Mouse (Mus musculus) ES-E14 (cell line): ENCODE results near the gene Tram2.

Experiments
- CHD2 ChIP-seq: IDR thresholded peaks from 2 replicates; pipeline ENCODE4 v1.6.1; 2014; ENCODE audit warnings: mild to moderate bottlenecking, low read depth, low read length, inconsistent platforms
- HCFC1 ChIP-seq: IDR thresholded peaks from 2 replicates; pipeline ENCODE4 v1.6.1; 2012; ENCODE audit warnings: low read length, inconsistent platforms, borderline replicate concordance; ENCODE audit not compliant: insufficient read depth
- ZNF384 ChIP-seq: IDR thresholded peaks from 2 replicates; pipeline ENCODE4 v1.6.1; 2012; ENCODE audit warnings: low read depth, low read length, inconsistent platforms

DNA sequence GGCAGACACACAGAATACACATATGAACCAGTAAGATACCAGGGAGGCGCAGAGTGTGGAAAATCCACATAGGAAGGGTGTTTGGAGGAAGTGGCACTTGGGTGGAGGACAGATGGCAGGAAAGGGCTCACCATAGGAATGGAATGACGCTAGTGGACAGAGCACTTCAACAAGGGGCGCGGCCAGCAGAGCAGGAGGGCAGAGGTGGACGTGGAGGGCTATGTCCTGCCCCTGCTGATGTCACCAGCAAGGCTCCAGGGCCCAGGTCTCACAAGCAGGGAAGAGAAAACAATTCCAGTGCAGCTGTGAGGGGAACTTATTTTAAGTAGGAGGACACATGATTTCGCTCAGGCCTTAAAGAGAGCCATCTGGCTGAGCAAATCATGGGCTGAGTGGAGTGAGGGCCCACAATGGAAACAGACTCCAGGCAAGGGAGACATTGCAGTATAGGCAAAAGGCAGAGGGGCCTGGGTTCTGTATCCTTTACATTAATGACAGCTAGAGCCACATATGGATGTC lies 68.7 kb downstream of the Tram2 start:
- TF ChIP-seq ZNF384 (no peak), HCFC1 (no peak), CHD2 (no peak)
